Mouse (Mus musculus): ENCODE measurements around the gene Tmprss7. TPM values are rescaled to one million over a fixed set of nuclear protein-coding genes. Genes with fewer than 3 reads are reported as not detected.
A peak's percentile ranks its signal among the peaks of the same experiment; 100 is the strongest.

Gene Tmprss7
- polyA plus RNA-seq, 1 experiment from 2014 or later, result 0.23 TPM

DNA sequence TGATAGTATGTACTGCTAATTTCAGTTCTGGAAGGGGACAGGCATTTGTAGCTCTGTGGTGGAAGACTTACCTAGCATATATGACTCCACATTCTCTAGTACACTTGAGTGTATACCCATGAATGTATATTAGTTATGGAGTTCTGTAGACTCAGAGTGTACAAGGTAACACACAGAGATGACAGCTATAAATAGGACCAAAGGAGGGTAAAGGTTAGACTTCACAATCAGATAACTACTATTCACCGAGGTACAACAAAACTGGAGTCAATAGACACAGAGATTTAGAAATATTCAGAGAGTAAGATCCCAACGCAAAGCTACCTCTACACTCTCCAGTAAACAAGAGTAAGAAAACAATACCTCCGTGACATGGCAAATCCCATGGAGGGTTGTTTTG, 49.5 kb downstream of the Tmprss7 start:
- Histone ChIP-seq H3K27me3 (no peaks in the 10 kb centered on the region), H3K4me3 (replicated peaks) (no peak overlapping the region), H3K36me3 (replicated peaks) (no peaks in the 10 kb centered on the region), H3K9me3 (no peaks in the 10 kb centered on the region), H3K9ac (no peak overlapping the region), H3K27ac (no peak overlapping the region), H3K4me1 (no peaks in the 10 kb centered on the region), H3K4me2 (no peak overlapping the region)
- no peak for ATAC-seq (ENCODE audit: low FRiP score)
- WGBS, result 89% methylated on average over 3 of the region's 3 CpGs

DNA sequence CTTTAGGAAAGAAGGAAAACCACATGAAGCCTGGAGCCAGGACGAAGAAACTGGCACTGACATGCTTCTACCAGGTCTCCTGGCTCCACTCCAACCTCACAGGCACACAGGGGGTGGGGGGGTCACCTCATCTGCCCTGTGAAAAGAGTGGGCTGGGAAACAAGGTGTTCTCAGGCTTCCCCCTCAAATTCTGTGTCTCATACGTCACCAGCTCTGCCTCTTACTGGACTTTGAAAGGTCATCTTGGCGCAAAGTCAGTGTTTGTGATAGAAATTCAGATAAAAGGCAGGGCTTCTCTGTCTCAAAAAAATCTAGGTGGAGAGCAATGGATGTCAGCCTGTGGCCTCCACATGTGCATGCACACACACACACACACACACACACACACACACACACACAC, 52.2 kb downstream of the Tmprss7 start:
- ATAC-seq (ENCODE audit: low FRiP score), result no peak
- H3K4me1 ChIP-seq, result no peaks in the 10 kb centered on the region
- no peak overlapping the region for H3K27ac ChIP-seq
- H3K4me2 ChIP-seq, result no peak overlapping the region
- no peaks in the 10 kb centered on the region for H3K27me3 ChIP-seq
- H3K4me3 ChIP-seq (replicated peaks), result no peak overlapping the region
- H3K9ac ChIP-seq, result no peak overlapping the region
- no peaks in the 10 kb centered on the region for H3K36me3 ChIP-seq (replicated peaks)
- 79% methylated on average over 3 of the region's 3 CpGs for WGBS
- no peaks in the 10 kb centered on the region for H3K9me3 ChIP-seq

DNA sequence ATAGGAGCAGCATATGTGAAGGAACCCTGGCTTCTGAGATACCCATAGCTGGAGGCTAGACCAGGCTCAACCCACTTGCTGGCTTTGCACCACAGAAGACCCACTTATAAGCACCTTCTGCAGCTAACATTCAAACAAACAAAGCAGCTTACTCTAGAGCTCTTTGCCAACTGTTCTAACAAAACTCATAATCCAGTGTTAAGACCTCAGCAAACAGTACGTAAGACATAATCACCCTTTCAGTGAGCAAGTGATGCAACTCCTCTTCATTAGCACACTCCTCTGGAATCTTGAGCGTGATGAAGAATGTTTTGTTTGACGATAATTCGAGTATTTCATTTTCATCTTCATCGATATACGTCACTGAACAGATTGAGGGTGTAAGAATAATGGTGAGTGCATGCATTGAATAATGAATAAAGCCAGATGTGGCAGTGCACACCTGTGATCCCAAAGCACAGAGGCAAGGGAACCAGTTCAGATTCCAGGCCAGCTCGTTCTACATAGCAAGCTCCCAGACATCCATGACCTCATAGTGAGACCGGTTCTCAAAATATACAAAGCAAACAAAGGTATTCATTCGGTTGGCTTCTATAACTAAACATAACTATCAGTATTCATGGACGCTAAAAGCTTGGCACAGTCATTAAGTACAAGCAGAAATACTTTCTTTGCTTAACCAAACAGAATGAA, 53.2 kb downstream of the Tmprss7 start:
- no peak overlapping the region for H3K27ac ChIP-seq
- H3K4me2 ChIP-seq, result no peak overlapping the region
- no peaks in the 10 kb centered on the region for H3K27me3 ChIP-seq
- no peaks in the 10 kb centered on the region for H3K4me1 ChIP-seq
- WGBS, result 85% methylated on average over 10 of the region's 10 CpGs
- no peak for ATAC-seq (ENCODE audit: low FRiP score)
- no peaks in the 10 kb centered on the region for H3K36me3 ChIP-seq (replicated peaks)
- no peak overlapping the region for H3K9ac ChIP-seq
- H3K9me3 ChIP-seq, result no peaks in the 10 kb centered on the region
- H3K4me3 ChIP-seq (replicated peaks), result no peak overlapping the region

DNA sequence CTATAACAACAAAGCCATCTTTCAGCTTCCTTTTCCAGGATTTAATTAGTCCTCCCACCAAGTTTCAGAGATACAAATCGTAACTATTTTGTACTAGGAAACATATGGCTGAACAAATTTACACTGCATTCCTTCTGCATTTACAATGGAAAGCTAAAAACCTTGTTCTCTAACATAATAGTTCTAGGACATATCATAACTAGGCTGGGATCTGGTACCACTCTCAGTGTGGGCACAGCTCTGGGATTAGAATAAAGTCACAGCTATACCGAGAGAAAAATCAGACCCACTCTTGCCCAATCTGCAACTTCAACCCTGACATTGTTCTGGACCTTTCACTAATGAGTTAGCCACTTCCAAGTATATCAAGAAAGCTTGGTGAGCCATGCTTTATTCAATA, 57.6 kb downstream of the Tmprss7 start:
- ATAC-seq (ENCODE audit: low FRiP score), result no peak
- Histone ChIP-seq H3K36me3 (replicated peaks) (no peaks in the 10 kb centered on the region), H3K4me3 (replicated peaks) (no peak overlapping the region), H3K27ac (no peak overlapping the region), H3K4me1 (no peaks in the 10 kb centered on the region), H3K4me2 (no peak overlapping the region), H3K9ac (no peak overlapping the region), H3K9me3 (no peaks in the 10 kb centered on the region), H3K27me3 (no peaks in the 10 kb centered on the region)
- WGBS, result 91% methylated on average over 2 of the region's 2 CpGs

DNA sequence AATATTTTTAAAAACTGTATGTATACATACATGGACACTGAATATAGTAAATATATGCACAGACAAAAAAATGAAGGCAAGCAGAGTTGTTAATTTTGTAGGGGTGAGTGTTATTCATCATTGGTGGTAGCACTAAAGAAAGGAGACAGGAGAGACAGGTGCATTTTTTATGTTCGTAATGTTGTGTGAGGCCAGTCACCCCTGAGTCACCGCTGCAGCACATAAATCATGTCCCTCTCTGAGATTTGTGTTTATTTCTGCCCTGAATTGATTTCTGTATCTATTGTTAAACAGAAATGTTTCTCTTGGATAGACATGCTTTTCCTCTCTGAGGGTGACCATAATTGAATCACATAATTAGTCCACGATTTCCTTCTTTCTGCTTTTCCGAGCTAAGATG, 61.0 kb downstream of the Tmprss7 start:
- no peak for ATAC-seq (ENCODE audit: low FRiP score)
- Histone ChIP-seq H3K4me3 (replicated peaks) (no peak overlapping the region), H3K36me3 (replicated peaks) (no peaks in the 10 kb centered on the region), H3K4me1 (no peaks in the 10 kb centered on the region), H3K27ac (no peak overlapping the region), H3K27me3 (no peaks in the 10 kb centered on the region), H3K9me3 (no peaks in the 10 kb centered on the region), H3K4me2 (no peak overlapping the region), H3K9ac (no peak overlapping the region)
- WGBS, result 91% methylated on average over 4 of the region's 4 CpGs

DNA sequence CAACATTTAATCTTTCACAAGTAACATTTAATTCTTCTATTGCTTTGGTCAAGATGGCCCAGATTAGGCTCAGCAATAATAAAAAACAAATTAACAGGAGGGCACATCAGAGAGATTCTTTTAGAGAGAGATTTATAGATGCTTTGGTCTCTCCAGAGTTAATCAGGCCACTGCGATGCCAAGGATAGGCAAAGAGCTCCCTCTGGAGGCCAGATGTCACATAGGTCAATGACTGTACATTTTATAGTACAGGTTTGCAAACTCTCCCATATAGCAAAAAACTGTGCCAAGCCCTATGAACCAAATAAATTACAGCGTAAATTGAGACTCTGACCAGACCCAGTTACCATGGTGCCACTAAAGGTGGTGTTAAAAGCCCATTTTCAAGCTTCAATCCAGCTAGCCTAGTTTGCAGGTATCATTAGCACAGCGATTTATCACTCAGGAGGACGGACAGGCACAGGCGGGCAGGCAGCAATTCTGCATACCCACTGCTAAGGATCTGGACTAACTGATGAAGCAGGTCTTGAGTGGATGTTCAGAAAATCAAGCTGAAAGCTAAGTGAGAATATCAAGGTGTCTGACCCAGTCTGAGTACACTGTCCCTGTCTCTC, 63.0 kb downstream of the Tmprss7 start:
- Histone ChIP-seq H3K27ac (no peak overlapping the region), H3K9me3 (no peaks in the 10 kb centered on the region), H3K9ac (no peak overlapping the region), H3K27me3 (no peaks in the 10 kb centered on the region), H3K4me3 (replicated peaks) (no peak overlapping the region), H3K4me1 (no peaks in the 10 kb centered on the region), H3K36me3 (replicated peaks) (no peaks in the 10 kb centered on the region), H3K4me2 (no peak overlapping the region)
- WGBS, result 58% methylated on average over 5 of the region's 5 CpGs
- ATAC-seq (ENCODE audit: low FRiP score), result peak; percentile 76

DNA sequence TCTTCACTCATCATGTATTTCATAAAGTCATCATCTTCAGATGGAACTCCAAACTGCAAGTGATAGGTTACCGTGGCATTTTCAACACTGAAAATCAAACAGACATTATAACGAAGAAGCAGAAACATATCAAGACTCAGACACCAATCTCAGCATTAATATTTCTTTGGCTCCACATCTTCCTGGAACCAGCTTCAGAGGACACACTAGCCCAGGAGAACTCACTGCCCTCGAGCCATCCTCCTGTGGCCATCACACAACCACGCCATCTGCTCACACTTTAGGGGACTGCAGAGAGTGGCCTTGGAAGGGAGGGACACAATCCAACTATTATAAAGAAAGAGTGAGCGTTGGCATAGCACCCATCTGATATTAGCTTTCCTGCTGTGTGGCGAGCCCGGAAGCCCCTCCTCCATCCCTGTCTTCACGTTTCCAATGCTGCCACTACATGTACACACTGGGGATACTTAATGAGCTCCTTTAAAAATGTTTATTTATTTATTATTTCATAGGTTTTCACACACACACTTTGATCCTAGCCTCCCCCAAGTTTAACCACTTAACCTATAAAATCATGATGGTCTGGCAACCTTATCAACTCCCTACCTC, 63.9 kb downstream of the Tmprss7 start:
- Histone ChIP-seq H3K27me3 (no peaks in the 10 kb centered on the region), H3K9ac (no peak overlapping the region), H3K36me3 (replicated peaks) (no peaks in the 10 kb centered on the region), H3K4me1 (no peaks in the 10 kb centered on the region), H3K9me3 (no peaks in the 10 kb centered on the region), H3K4me3 (replicated peaks) (no peak overlapping the region), H3K4me2 (no peak overlapping the region), H3K27ac (no peak overlapping the region)
- WGBS, result 74% methylated on average over 8 of the region's 8 CpGs
- no peak for ATAC-seq (ENCODE audit: low FRiP score)

DNA sequence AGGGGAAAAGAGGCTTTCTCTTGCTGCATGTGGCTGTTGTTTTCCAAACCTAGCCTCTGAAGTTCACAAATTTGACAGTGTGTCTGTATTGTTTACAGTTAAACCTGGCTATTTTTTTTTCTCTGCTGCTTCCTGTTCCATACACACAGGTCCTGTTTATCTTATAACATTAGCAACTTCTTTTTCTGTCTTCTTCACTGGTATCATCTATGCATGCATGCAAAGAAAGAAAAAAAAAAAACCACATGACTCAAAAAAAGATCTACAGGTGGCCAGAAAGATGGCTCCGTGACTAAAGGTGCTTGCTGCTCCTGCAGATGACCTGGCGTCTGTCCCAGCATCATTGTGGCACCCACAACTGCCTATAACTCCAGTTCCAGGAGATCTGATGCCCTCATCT, 68.1 kb downstream of the Tmprss7 start:
- ATAC-seq (ENCODE audit: low FRiP score), result no peak
- no peaks in the 10 kb centered on the region for H3K4me1 ChIP-seq
- H3K9me3 ChIP-seq, result no peaks in the 10 kb centered on the region
- H3K4me3 ChIP-seq (replicated peaks), result no peak overlapping the region
- H3K4me2 ChIP-seq, result no peak overlapping the region
- no peak overlapping the region for H3K27ac ChIP-seq
- H3K36me3 ChIP-seq (replicated peaks), result no peaks in the 10 kb centered on the region
- no peaks in the 10 kb centered on the region for H3K27me3 ChIP-seq
- 92% methylated on average over 2 of the region's 2 CpGs for WGBS
- H3K9ac ChIP-seq, result no peak overlapping the region

DNA sequence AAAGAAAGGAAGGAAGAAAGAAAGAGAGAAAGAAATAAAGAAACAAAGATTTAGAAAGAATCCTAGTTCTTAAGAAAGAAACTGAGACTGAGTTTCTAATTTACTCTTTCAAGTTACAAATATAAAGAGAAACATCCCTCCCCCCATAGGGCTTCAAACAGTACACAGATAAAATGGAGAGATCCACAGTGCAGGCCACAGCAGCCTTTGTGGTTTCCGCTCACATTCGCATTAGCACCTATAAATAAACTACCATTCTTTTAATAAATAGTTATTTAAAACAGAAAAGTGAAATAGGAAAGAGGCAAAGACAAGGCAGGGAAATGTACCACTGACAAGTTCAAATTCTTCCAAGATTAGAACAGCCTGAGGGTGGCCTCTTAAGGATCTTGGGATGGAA, 68.7 kb downstream of the Tmprss7 start:
- Histone ChIP-seq H3K27me3 (no peaks in the 10 kb centered on the region), H3K36me3 (replicated peaks) (no peaks in the 10 kb centered on the region), H3K27ac (no peak overlapping the region), H3K9ac (no peak overlapping the region), H3K9me3 (no peaks in the 10 kb centered on the region), H3K4me3 (replicated peaks) (no peak overlapping the region), H3K4me2 (no peak overlapping the region), H3K4me1 (no peaks in the 10 kb centered on the region)
- 84% methylated on average over 2 of the region's 2 CpGs for WGBS
- no peak for ATAC-seq (ENCODE audit: low FRiP score)

DNA sequence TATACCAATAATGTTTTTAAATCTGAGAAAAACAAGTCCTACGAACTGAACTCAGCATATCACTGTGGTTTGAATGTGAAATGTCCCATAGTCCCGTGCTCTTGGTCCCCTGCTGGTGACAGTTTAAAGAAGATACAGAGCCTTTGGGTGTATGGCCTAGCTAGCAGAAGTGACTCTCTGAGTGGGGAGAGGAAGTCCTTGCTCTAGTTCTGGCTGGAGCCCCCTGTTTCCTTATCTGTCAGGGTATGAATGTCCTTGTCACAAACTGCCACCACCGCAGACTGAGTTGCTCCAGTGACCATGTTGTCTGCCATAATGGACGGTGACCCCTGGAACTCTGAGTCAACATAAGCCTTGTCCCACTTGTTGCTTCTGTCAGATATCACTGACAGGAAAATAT, 70.2 kb downstream of the Tmprss7 start:
- H3K27ac ChIP-seq, result no peak overlapping the region
- H3K9ac ChIP-seq, result no peak overlapping the region
- no peak for ATAC-seq (ENCODE audit: low FRiP score)
- no peaks in the 10 kb centered on the region for H3K36me3 ChIP-seq (replicated peaks)
- H3K27me3 ChIP-seq, result no peaks in the 10 kb centered on the region
- H3K4me1 ChIP-seq, result no peaks in the 10 kb centered on the region
- no peaks in the 10 kb centered on the region for H3K9me3 ChIP-seq
- no peak overlapping the region for H3K4me3 ChIP-seq (replicated peaks)
- WGBS, result 89% methylated on average over 4 of the region's 4 CpGs
- H3K4me2 ChIP-seq, result no peak overlapping the region

DNA sequence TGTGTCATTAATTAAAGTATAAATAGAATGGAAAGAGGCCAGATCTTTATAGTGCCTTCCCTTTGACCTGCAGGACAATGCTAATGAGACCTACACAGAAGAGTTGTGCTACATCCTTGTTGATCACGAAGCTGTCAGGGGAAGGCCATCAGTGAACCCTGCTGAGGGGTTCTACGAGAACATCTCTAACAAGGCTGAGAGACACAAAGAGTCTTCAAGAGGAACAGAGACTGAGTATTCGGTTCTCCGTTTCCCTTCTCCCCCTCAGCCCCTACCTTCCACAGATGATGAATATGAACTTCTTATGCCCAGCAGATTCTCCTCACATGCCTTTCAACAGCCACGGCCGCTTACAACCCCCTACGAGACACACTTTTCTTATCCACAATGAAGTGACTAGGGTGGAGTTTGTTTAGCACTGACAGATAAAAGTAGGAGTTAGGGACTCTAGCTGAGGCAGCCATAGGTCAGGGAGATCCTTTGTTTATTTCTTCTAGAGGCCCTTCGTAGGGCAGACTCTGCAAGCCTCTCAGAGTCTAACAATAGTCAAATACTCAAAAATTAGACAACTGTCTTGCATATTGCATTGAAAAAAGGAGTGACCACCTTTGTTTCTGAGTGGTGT, 73.6 kb downstream of the Tmprss7 start:
- no peak for ATAC-seq (ENCODE audit: low FRiP score)
- H3K9me3 ChIP-seq, result no peaks in the 10 kb centered on the region
- WGBS, result 80% methylated on average over 8 of the region's 8 CpGs

DNA sequence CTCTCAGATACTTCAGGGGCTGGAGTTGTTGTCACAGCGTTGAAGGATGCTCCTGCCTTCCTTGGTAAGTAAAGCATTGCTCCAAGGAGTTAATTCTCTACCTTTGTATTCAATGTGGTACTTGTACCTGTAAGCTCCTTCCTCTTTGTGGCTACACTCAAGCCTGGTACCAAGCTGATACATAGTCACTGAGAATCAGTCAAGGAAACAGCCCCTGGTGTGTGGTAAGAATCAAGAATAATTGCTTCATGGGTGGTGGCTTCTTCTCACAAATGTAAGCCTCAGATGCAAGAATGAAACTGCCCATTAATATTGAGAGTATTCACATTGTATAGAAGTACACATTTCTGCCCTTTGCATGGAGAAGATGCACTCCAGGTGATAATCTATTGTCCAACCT, 77.5 kb downstream of the Tmprss7 start:
- H3K36me3 ChIP-seq (replicated peaks), result no peaks in the 10 kb centered on the region
- no peak for ATAC-seq (ENCODE audit: low FRiP score)
- no peak overlapping the region for H3K4me3 ChIP-seq (replicated peaks)
- H3K27ac ChIP-seq, result no peak overlapping the region
- H3K9me3 ChIP-seq, result no peaks in the 10 kb centered on the region
- no peaks in the 10 kb centered on the region; the same call in 1 of the 2 replicates for H3K4me1 ChIP-seq
- 86% methylated on average over 1 of the region's 1 CpGs for WGBS
- no peaks in the 10 kb centered on the region for H3K27me3 ChIP-seq
- H3K4me2 ChIP-seq, result no peak overlapping the region
- H3K9ac ChIP-seq, result no peak overlapping the region

More for the DNA sequence above, 73.6 kb downstream of the Tmprss7 start:
- Histone ChIP-seq H3K4me1 (no peaks in the 10 kb centered on the region), H3K4me2 (no peak overlapping the region), H3K27me3 (no peaks in the 10 kb centered on the region), H3K27ac (no peak overlapping the region), H3K9ac (no peak overlapping the region), H3K4me3 (replicated peaks) (no peak overlapping the region), H3K36me3 (replicated peaks) (no peaks in the 10 kb centered on the region)
